Mouse (Mus musculus): ENCODE data around the gene H2al2a.

GRCm38 (mm10) chr2:18038895-18039371 is 42.2 kb upstream of the H2al2a start:
- TF ChIP-seq MAX (IDR thresholded peaks at IDR 0.05; ENCODE audit: low read length) (no peak), TCF12 (IDR thresholded peaks at IDR 0.05; ENCODE audit: low read depth, low read length) (no peak), MXI1 (IDR thresholded peaks at IDR 0.05; ENCODE audit: low read depth, low read length) (no peak), ZNF384 (IDR thresholded peaks at IDR 0.05; ENCODE audit: low read depth, low read length) (no peak), CTCF (conservative IDR thresholded peaks at IDR 0.05 in 1 of 2, IDR thresholded peaks at IDR 0.05 in 1 of 2; ENCODE audit: low read depth in 2 of 2, low read length in 2 of 2) (no peak), POLR2A (IDR thresholded peaks at IDR 0.05; ENCODE audit: low read depth, low read length) (no peak), ZMIZ1 (IDR thresholded peaks at IDR 0.05; ENCODE audit: low read depth, low read length) (no peak)
